Mouse (Mus musculus) yolk sac, embryonic 10.5 days (tissue): ENCODE results near the gene Kcnip4.

ENCODE experiments used
- DNase-seq: peaks from one replicate; pipeline ENCODE4 v3.0.0-alpha.2; 2017; ENCODE audit warnings: low spot score

Kcnip4 gene

GRCm38 (mm10) chr5:48411462-48411861 lies 1113.2 kb downstream of the Kcnip4 start:
- DNase-seq: no peak

GRCm38 (mm10) chr5:48410348-48410747 lies 1114.4 kb downstream of the Kcnip4 start:
- DNase-seq: no peak

GRCm38 (mm10) chr5:48408276-48408675 lies 1116.4 kb downstream of the Kcnip4 start:
- DNase-seq: no peak

- peak; percentile 4 for DNase-seq
These were observed 1122.2 kb downstream of the Kcnip4 start for GRCm38 (mm10) chr5:48402497-48402896.

- peak; percentile 92 for DNase-seq
These were observed 1152.6 kb downstream of the Kcnip4 start for GRCm38 (mm10) chr5:48371890-48372766.

GRCm38 (mm10) chr5:48349309-48349708 lies 1175.4 kb downstream of the Kcnip4 start:
- no peak for DNase-seq

GRCm38 (mm10) chr5:48345983-48346648 lies 1178.6 kb downstream of the Kcnip4 start:
- no peak for DNase-seq

GRCm38 (mm10) chr5:48345095-48345982 lies 1179.4 kb downstream of the Kcnip4 start:
- no peak for DNase-seq

GRCm38 (mm10) chr5:48340808-48341433 lies 1183.8 kb downstream of the Kcnip4 start:
- DNase-seq: no peak
